Mouse (Mus musculus) limb, embryonic 14.5 days (tissue): Measurements from ENCODE around the gene Cpb1. TPM values are rescaled to one million over a fixed set of nuclear protein-coding genes. Genes with fewer than 3 reads are reported as not detected.

Experiments
- ATAC-seq: fragments of 200-750 bp; cut with Nextera tagmentation; 2 replicates; pipeline ENCODE4 v1.8.0; 2017; ENCODE audit warnings: low read depth, moderate number of reproducible peaks, moderate TSS enrichment; ENCODE audit not compliant: low FRiP score
- DNase-seq: peaks from one replicate; pipeline ENCODE4 v3.0.0-alpha.2; 2015; ENCODE audit warnings: low spot score
- H3K27ac ChIP-seq: fragments of 300-500 bp; sonication (generic); replicated peaks from 2 replicates; pipeline ENCODE4 v1.5.1; 2014; ENCODE audit warnings: low read depth, mild to moderate bottlenecking, low read length, moderate library complexity, mixed read lengths
- H3K27me3 ChIP-seq: fragments of 300-500 bp; sonication (generic); 2 replicates; pipeline ENCODE4 v1.6.1; 2014; ENCODE audit warnings: low read length, mixed read lengths; ENCODE audit not compliant: control insufficient read depth, insufficient read depth
- H3K36me3 ChIP-seq: fragments of 300-500 bp; sonication (generic); 2 replicates; pipeline ENCODE4 v1.6.1; 2014; ENCODE audit warnings: mild to moderate bottlenecking, low read length, moderate library complexity, mixed read lengths; ENCODE audit not compliant: control insufficient read depth, insufficient read depth
- H3K4me1 ChIP-seq: fragments of 300-500 bp; sonication (generic); 2 replicates; pipeline ENCODE4 v1.6.1; 2014; ENCODE audit warnings: antibody characterized with exemption, low read length, mixed read lengths; ENCODE audit not compliant: control insufficient read depth, insufficient read depth
- H3K4me2 ChIP-seq: fragments of 300-500 bp; sonication (generic); replicated peaks from 2 replicates; pipeline ENCODE4 v1.6.1; 2014; ENCODE audit warnings: low read depth, mild to moderate bottlenecking, low read length, moderate library complexity; ENCODE audit not compliant: severe bottlenecking
- H3K4me3 ChIP-seq: fragments of 300-500 bp; sonication (generic); replicated peaks from 2 replicates; pipeline ENCODE4 v1.5.1; 2014; ENCODE audit warnings: low read length
- H3K9ac ChIP-seq: fragments of 300-500 bp; sonication (generic); 2 replicates; pipeline ENCODE4 v1.6.1; 2014; ENCODE audit warnings: mild to moderate bottlenecking, low read depth, low read length, moderate library complexity; ENCODE audit not compliant: severe bottlenecking
- H3K9me3 ChIP-seq: fragments of 300-500 bp; sonication (generic); 2 replicates; pipeline ENCODE4 v1.6.1; 2016; ENCODE audit warnings: low read length; ENCODE audit not compliant: control insufficient read depth
- POLR2A ChIP-seq: fragments of 200-500 bp; IDR thresholded peaks from 2 replicates; pipeline ENCODE4 v1.8.0; 2012; ENCODE audit warnings: inconsistent platforms, mild to moderate bottlenecking, moderate library complexity, borderline replicate concordance; ENCODE audit not compliant: insufficient read depth, insufficient read length; ENCODE audit errors: extremely low read depth
- WGBS: fragments of 180-500 bp; shearing (Covaris S2); extraction: QIAGEN DNeasy Blood & Tissue Kit; methylation state at CpG from one replicate; pipeline ENCODE4 v1.1.7; 2014; 5-methylcytosine and 5-hydroxymethylcytosine counted together
- microRNA-seq: library from miRNA; unstranded; fragments of <30 nt; microRNA quantifications from one replicate; pipeline ENCODE4, GENCODE M21; 2016
- polyA plus RNA-seq, 2 experiments: library from polyadenylated mRNA; depleted of rRNA in 1 of 2; stranded (reverse) in 1 of 2; unstranded in 1 of 2; fragments of >200 nt; fragmentation: Nextera tagmentation in 1 of 2; extraction: Ambion mirVana in 1 of 2; gene quantifications; 2 replicates each; pipeline versions ENCODE4 v1.2.1 to v1.2.3; 2012 to 2014

Gene Cpb1
- polyA plus RNA-seq, 2 experiments: 0.16 to 0.22 TPM

DNA sequence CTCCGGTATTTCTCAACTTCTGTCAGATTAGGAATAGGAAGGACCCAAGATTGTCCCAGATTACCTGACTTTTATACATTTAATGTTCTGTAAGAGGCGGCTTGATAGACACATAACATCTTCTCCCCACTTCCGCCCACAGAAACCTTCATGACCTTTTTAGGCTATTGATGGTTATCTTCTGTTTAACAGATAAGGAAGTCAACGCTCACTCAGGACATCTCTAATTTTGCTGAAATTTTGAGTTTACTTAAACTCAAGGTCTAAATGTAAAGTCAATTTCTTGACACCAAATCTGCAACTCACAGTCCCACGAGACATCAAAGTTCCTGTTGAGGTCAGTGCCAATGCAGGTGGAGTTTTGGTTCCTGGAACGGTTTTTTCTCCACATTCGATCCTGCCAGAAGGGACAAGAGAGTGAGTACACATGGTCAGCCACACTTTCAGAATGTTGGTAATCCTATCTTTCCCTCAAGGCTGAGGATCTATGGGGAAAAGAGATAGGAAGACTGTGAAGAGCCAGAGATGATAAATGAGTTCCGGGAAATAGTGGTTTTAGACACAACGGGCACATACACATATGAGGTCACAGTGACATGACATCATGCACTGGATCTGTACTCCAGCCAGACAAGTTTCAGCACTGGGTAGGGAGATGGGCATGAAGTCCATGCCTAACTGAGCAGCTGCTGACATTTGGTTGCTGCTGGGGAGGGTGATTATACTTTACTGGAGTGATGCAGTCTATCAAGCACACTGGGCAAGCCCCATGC, 52.4 kb downstream of the Cpb1 start:
- Histone ChIP-seq H3K4me3 (no peak overlapping the region), H3K36me3 (no peaks in the 10 kb centered on the region), H3K27me3 (no peaks in the 10 kb centered on the region), H3K4me1 (no peaks in the 10 kb centered on the region), H3K27ac (no peak overlapping the region), H3K9ac (no peak overlapping the region), H3K4me2 (no peak overlapping the region), H3K9me3 (no peaks in the 10 kb centered on the region)
- no peak for TF ChIP-seq POLR2A
- 85% methylated on average over 9 of the region's 9 CpGs for WGBS
- ATAC-seq (no peak), DNase-seq (no peak)

DNA sequence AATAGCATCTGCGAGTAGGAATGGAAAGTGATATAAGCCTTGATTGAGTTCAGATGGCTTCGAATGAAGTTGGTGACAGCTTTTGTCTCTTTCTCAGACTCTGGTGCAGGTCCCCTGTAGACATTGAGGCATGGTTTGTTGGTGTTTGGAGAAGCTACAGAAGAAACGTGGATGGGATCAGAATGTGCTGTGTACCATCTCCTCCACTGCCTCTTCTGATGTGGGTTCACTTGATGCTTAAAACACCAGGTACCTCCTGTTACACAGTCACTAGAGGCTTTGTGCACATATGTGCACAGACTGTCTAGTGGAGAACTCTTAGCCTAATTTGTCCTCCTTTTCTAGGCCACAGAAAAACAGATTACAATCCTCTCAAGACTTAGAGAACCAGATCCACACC, 53.4 kb downstream of the Cpb1 start:
- no peaks in the 10 kb centered on the region for H3K27me3 ChIP-seq
- WGBS: 77% methylated on average over 3 of the region's 3 CpGs
- no peaks in the 10 kb centered on the region for H3K9me3 ChIP-seq
- H3K4me3 ChIP-seq: no peak overlapping the region
- H3K36me3 ChIP-seq: no peaks in the 10 kb centered on the region
- H3K9ac ChIP-seq: no peak overlapping the region
- no peak overlapping the region for H3K4me2 ChIP-seq
- TF ChIP-seq POLR2A: no peak
- no peaks in the 10 kb centered on the region for H3K4me1 ChIP-seq
- ATAC-seq: no peak
- H3K27ac ChIP-seq: no peak overlapping the region
- DNase-seq: no peak

DNA sequence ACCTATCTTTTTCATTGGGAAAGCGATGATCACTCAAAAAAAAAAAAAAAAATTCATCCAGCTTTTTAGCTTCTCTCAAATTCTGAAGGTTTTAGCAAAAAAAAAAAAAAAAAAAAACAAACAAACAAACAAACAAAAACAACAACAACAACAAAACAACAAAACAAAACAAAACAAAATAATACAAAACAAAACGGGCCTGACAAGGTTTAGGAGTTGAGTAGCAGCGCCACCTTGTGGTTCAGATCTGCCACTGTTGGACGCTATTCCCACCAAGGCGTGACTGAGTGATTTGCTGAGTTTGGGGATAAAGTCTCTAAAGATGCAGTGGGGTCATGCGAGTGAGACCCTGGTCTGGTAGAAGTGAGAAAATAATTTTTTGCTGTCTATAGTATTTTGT, 76.7 kb downstream of the Cpb1 start:
- TF ChIP-seq POLR2A: no peak
- Histone ChIP-seq H3K27ac (no peak overlapping the region), H3K9ac (no peak overlapping the region), H3K4me1 (no peaks in the 10 kb centered on the region), H3K27me3 (no peaks in the 10 kb centered on the region), H3K4me2 (no peak overlapping the region), H3K9me3 (no peaks in the 10 kb centered on the region), H3K36me3 (no peaks in the 10 kb centered on the region), H3K4me3 (no peak overlapping the region)
- ATAC-seq (peak; percentile 73), DNase-seq (peak; percentile 65)
- WGBS: 26% methylated on average over 6 of the region's 6 CpGs

Small RNA genes within 50 kb of the gene (microRNA-seq; reads per million reads assigned to microRNA genes)
- gene Mir7007: 2.3 reads per million, percentile 3 among the genes with 10 or more reads in this experiment

Other genes with a start within 250 kb of the Cpb1 start
- gene Hps3, start 240.4 kb downstream of the Cpb1 start, polyA plus RNA-seq (2012; rRNA removed): 11.2 and 13.1 TPM in 2 replicates
- 8.3 and 11.1 TPM in 2 replicates for gene Hps3, start 240.4 kb downstream of the Cpb1 start, polyA plus RNA-seq (2014; fragmentation: Nextera tagmentation; extraction: Ambion mirVana)
- gene Hltf, start 217.9 kb downstream of the Cpb1 start, polyA plus RNA-seq (2012; rRNA removed): 12.9 and 13.0 TPM in 2 replicates
- 18.5 and 19.0 TPM in 2 replicates for gene Hltf, start 217.9 kb downstream of the Cpb1 start, polyA plus RNA-seq (2014; fragmentation: Nextera tagmentation; extraction: Ambion mirVana)
- 27.0 and 27.8 TPM in 2 replicates for gene Gyg, start 120.4 kb downstream of the Cpb1 start, polyA plus RNA-seq (2012; rRNA removed)
- 48.9 and 50.9 TPM in 2 replicates for gene Gyg, start 120.4 kb downstream of the Cpb1 start, polyA plus RNA-seq (2014; fragmentation: Nextera tagmentation; extraction: Ambion mirVana)
- 69.3 and 82.2 TPM in 2 replicates for gene Cpa3, start 33.6 kb downstream of the Cpb1 start, polyA plus RNA-seq (2012; rRNA removed)
- gene Cpa3, start 33.6 kb downstream of the Cpb1 start, polyA plus RNA-seq (2014; fragmentation: Nextera tagmentation; extraction: Ambion mirVana): 126 and 177 TPM in 2 replicates
- 0.14 and 0.19 TPM in 2 replicates for gene Agtr1b, start 91.4 kb upstream of the Cpb1 start, polyA plus RNA-seq (2012; rRNA removed)
- gene Agtr1b, start 91.4 kb upstream of the Cpb1 start, polyA plus RNA-seq (2014; fragmentation: Nextera tagmentation; extraction: Ambion mirVana): 0.15 and 0.17 TPM in 2 replicates